Mouse (Mus musculus) activated CD4-positive, CD25-positive, alpha-beta regulatory T cell, adult 9 weeks (primary cell): ENCODE data around the gene 4931406C07Rik. TPM values are rescaled to one million over a fixed set of nuclear protein-coding genes. Genes with fewer than 3 reads are reported as not detected.

ENCODE experiments used
- polyA plus RNA-seq: library from polyadenylated mRNA; unstranded; fragments of 100-300 nt; shearing (Covaris generic); gene quantifications from one replicate; pipeline ENCODE4 v1.2.1, GENCODE M21; 2017

4931406C07Rik gene
- polyA plus RNA-seq, result 4.9 TPM

GRCm38 (mm10) chr9:15306398-15307119 lies at the start of gene 4931406C07Rik:
4931406C07Rik (minus strand) TSS chr9:15306448.

GRCm38 (mm10) chr9:15305503-15306397 lies 498 bp downstream of the 4931406C07Rik start, which contains the start of gene Taf1d:
Taf1d (plus strand) TSS chr9:15306214.

GRCm38 (mm10) chr9:15279649-15280490 lies 26.4 kb downstream of the 4931406C07Rik start, which contains the start of gene Med17:
Med17 (minus strand) TSS chr9:15279931.

GRCm38 (mm10) chr9:15239042-15239925 lies 67.0 kb downstream of the 4931406C07Rik start, which contains the start of gene Vstm5:
Vstm5 (plus strand) TSS chr9:15239045.

Other genes with a start within 250 kb of the 4931406C07Rik start
- not detected for gene Hephl1, start 194.3 kb downstream of the 4931406C07Rik start, polyA plus RNA-seq
- gene Vstm5, start 67.4 kb downstream of the 4931406C07Rik start, polyA plus RNA-seq, result not detected
- gene Med17, start 26.5 kb downstream of the 4931406C07Rik start, polyA plus RNA-seq, result 68.9 TPM
- 78.7 TPM for gene Taf1d, start 234 bp downstream of the 4931406C07Rik start, polyA plus RNA-seq
- gene Cep295, start 51.3 kb upstream of the 4931406C07Rik start, polyA plus RNA-seq, result 28.6 TPM
- gene Smco4, start 187.0 kb upstream of the 4931406C07Rik start, polyA plus RNA-seq, result 36.7 TPM